Mouse (Mus musculus): Measurements from ENCODE around the gene Tssk1. TPM values are rescaled to one million over a fixed set of nuclear protein-coding genes. Genes with fewer than 3 reads are reported as not detected.

Gene Tssk1
- polyA plus RNA-seq, 1 experiment, result not detected

DNA sequence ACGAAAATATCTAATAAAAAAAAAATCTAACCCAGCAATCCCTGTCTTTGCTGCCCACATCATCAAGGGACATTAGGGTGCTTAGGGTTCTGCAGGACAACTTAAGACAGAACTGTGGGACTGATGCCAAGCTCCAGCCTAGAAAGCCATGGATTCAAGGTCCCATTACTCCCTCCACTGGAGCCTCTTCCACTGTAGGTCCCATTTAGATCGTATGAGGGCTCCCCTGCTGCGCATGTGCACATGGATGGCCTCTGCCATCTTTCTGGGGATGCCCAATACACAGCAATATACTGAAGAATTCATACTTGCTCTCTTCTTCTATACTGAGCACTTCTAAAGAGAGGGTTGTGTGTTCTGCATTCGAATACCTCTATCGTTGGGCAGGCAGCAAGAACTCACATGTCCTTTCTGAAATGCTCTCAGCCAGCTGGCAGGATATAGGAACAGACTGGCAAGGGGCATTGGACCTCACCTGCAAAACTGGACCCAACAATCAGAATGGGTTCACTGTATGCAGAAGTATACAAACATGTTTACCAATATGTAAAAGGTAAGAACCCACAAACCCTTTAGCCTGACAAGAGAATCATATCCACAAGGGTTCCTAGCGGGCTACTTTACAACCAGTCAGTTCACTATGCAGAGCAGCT is 4.2 kb upstream of the Tssk1 start:
- no peak for TF ChIP-seq POLR2A (IDR thresholded peaks at IDR 0.05; ENCODE audit: borderline replicate concordance, control insufficient read depth, low read depth, low read length)
- no peak for TF ChIP-seq CTCF (IDR thresholded peaks at IDR 0.05; ENCODE audit: control insufficient read depth, insufficient read depth, low read length)
- peaks cover 2% of the 10 kb centered on the region; the same call in 1 of the 2 replicates for H3K4me1 ChIP-seq (ENCODE audit: control insufficient read depth, insufficient read depth, low read length)
- 80% methylated on average over 6 of the region's 6 CpGs for WGBS
- H3K27ac ChIP-seq (ENCODE audit: control insufficient read depth, insufficient read depth, low read depth, low read length, poor library complexity), result no peak overlapping the region
- H3K4me3 ChIP-seq (replicated peaks; ENCODE audit: control insufficient read depth, low read depth, low read length), result no peak overlapping the region

DNA sequence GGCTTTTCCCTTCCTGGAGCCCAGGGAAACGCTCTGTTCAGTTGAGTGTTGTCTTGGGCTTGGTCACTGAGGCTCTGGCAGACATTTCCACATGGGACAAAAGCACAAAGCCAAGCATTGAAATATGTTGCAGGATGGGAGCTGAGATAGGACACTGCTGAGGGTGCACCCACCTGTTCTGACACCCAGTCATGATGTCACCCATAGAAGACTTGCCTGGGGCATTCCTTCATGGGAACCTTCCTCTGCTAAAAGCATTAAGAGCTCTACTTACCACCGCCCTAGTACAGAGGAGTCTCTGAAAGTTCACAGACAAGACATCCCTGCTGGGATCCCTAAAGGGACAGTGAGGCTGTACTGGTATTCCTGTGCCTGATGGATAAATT is 3.7 kb upstream of the Tssk1 start:
- peaks cover 2% of the 10 kb centered on the region; the same call in 1 of the 2 replicates for H3K4me1 ChIP-seq (ENCODE audit: control insufficient read depth, insufficient read depth, low read length)
- TF ChIP-seq CTCF (IDR thresholded peaks at IDR 0.05; ENCODE audit: control insufficient read depth, insufficient read depth, low read length), result no peak
- no peak for TF ChIP-seq POLR2A (IDR thresholded peaks at IDR 0.05; ENCODE audit: borderline replicate concordance, control insufficient read depth, low read depth, low read length)
- WGBS, result 81% methylated on average over 2 of the region's 2 CpGs
- H3K4me3 ChIP-seq (replicated peaks; ENCODE audit: control insufficient read depth, low read depth, low read length), result peak overlapping the region; percentile 25
- H3K27ac ChIP-seq (ENCODE audit: control insufficient read depth, insufficient read depth, low read depth, low read length, poor library complexity), result no peak overlapping the region

DNA sequence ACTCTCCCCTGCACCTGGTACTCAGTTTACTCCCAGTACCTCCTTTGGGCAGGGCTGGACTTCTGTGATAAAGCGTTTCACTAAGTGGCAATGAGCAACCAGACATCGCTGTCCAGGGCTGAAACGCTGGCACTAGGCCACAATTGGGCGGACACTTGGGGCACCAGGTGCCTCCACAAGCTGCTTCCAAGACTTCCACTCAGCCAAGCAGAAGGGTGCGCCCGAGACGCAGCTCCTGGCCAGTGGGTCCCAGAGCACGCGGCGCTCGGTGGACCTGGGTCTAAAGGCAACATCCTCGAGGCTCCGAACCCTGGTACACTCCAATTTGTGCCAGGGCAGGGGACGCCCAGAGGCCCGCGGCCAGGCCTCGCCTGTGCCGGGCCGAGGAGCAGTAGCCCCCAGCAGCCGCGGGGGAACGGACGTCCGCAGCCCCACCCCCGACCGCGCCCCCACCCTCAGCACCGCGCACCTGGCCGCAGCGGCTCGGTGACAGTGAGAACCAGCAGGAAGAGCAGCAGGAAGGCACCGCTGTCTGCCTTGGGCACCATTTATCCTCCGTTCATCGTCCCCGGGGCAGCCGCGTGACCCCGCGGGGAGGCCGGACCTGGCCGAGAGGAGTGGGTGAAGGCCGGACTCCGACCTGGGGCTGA is 3.0 kb upstream of the Tssk1 start:
- H3K4me3 ChIP-seq (replicated peaks; ENCODE audit: control insufficient read depth, low read depth, low read length), result peak overlapping the region; percentile 94
- H3K27ac ChIP-seq (ENCODE audit: control insufficient read depth, insufficient read depth, low read depth, low read length, poor library complexity), result peak overlapping the region; percentile 92
- WGBS, result under 1% methylated on average over 44 of the region's 44 CpGs
- H3K4me1 ChIP-seq (ENCODE audit: control insufficient read depth, insufficient read depth, low read length), result peaks cover 2% of the 10 kb centered on the region; the same call in 1 of the 2 replicates
- no peak for TF ChIP-seq CTCF (IDR thresholded peaks at IDR 0.05; ENCODE audit: control insufficient read depth, insufficient read depth, low read length)

DNA sequence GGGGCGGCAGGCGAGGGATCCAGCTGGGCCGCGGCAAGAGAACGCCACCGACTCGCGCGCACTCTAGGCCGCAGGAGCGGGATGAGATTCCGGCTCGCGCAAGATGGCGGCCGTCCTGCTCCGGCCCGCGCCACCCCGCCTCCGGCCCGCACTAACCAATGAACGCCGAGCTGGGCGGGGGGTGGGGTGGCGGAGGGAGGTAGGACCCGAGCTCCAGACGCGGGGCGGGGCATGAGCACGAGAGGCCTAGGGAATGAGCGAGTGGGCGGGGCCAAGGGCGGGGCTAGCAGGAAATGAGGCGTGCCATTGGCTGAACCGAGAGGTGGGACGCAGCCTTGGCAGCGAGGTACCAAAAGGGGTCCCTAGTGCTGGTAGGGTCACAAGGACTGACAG is 2.5 kb upstream of the Tssk1 start, which contains the start of gene Gm20518:
Gene Gm20518 (minus strand): TSS at position 105 of the 393 bp plus-strand sequence.
- TF ChIP-seq POLR2A (IDR thresholded peaks at IDR 0.05; ENCODE audit: borderline replicate concordance, control insufficient read depth, low read depth, low read length), result peak; percentile 86
- TF ChIP-seq CTCF (IDR thresholded peaks at IDR 0.05; ENCODE audit: control insufficient read depth, insufficient read depth, low read length), result no peak
- H3K27ac ChIP-seq (ENCODE audit: control insufficient read depth, insufficient read depth, low read depth, low read length, poor library complexity), result peak within 1 kb of the TSS; percentile 92
- WGBS, result under 1% methylated on average over 38 of the region's 38 CpGs
- peak within 1 kb of the TSS; percentile 94 for H3K4me3 ChIP-seq (replicated peaks; ENCODE audit: control insufficient read depth, low read depth, low read length)
- H3K4me1 ChIP-seq (ENCODE audit: control insufficient read depth, insufficient read depth, low read length), result peaks cover 2% of the 10 kb centered on the region; the same call in 1 of the 2 replicates

- WGBS, result 27% methylated on average over 3 of the region's 3 CpGs
- Histone ChIP-seq H3K27ac (ENCODE audit: control insufficient read depth, insufficient read depth, low read depth, low read length, poor library complexity) (no peak overlapping the region), H3K4me3 (replicated peaks; ENCODE audit: control insufficient read depth, low read depth, low read length) (no peak overlapping the region), H3K4me1 (ENCODE audit: control insufficient read depth, insufficient read depth, low read length) (peaks cover 2% of the 10 kb centered on the region; the same call in 1 of the 2 replicates)
- TF ChIP-seq CTCF (IDR thresholded peaks at IDR 0.05; ENCODE audit: control insufficient read depth, insufficient read depth, low read length) (no peak), POLR2A (IDR thresholded peaks at IDR 0.05; ENCODE audit: borderline replicate concordance, control insufficient read depth, low read depth, low read length) (no peak)
Measured at GRCm38 (mm10) chr16:17892606-17893005, 1.4 kb upstream of the Tssk1 start.

- Histone ChIP-seq H3K27ac (ENCODE audit: control insufficient read depth, insufficient read depth, low read depth, low read length, poor library complexity) (no peak overlapping the region), H3K4me3 (replicated peaks; ENCODE audit: control insufficient read depth, low read depth, low read length) (no peak overlapping the region), H3K4me1 (ENCODE audit: control insufficient read depth, insufficient read depth, low read length) (no peaks in the 10 kb centered on the region)
- no peak for TF ChIP-seq CTCF (IDR thresholded peaks at IDR 0.05; ENCODE audit: control insufficient read depth, insufficient read depth, low read length)
- no peak for TF ChIP-seq POLR2A (IDR thresholded peaks at IDR 0.05; ENCODE audit: borderline replicate concordance, control insufficient read depth, low read depth, low read length)
Measured at GRCm38 (mm10) chr16:17896091-17896490, 2.1 kb downstream of the Tssk1 start.

DNA sequence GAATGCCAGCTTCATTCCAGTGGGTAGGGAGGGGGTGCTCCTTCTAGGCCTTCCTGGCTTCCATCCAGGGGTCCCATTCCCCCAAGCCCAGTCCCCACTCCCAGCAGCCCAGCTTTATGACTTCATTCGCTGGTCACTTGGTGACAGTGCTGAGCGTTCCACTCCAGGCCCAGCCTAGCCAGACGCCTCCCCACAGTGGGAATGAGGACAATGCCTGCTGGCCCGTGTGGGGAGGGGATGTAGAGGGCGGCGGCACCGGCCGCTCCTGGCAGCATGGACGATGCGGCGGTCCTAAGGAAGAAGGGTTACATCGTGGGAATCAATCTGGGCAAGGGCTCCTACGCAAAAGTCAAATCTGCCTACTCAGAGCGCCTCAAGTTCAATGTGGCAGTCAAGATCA is 4.4 kb downstream of the Tssk1 start, which contains the start of the genes Dgcr2 and Tssk2:
Gene Dgcr2 (minus strand): TSS at position 101 of the 400 bp plus-strand sequence.
Gene Tssk2 (plus strand): TSS at position 176 of the 400 bp plus-strand sequence.
- WGBS, result 92% methylated on average over 14 of the region's 14 CpGs
- no peak for TF ChIP-seq POLR2A (IDR thresholded peaks at IDR 0.05; ENCODE audit: borderline replicate concordance, control insufficient read depth, low read depth, low read length)
- TF ChIP-seq CTCF (IDR thresholded peaks at IDR 0.05; ENCODE audit: control insufficient read depth, insufficient read depth, low read length), result no peak
- Histone ChIP-seq H3K4me1 (ENCODE audit: control insufficient read depth, insufficient read depth, low read length) (no peaks in the 10 kb centered on the region), H3K27ac (ENCODE audit: control insufficient read depth, insufficient read depth, low read depth, low read length, poor library complexity) (no peak within 1 kb of the TSS), H3K4me3 (replicated peaks; ENCODE audit: control insufficient read depth, low read depth, low read length) (no peak within 1 kb of the TSS)

GRCm38 (mm10) chr16:17911052-17911595 is 17.1 kb downstream of the Tssk1 start, which contains the start of gene Ess2:
TSS of gene Ess2 (minus strand) at chr16:17911348.
- H3K4me3 ChIP-seq (replicated peaks; ENCODE audit: control insufficient read depth, low read depth, low read length), result peak within 1 kb of the TSS; percentile 89
- peaks cover 4% of the 10 kb centered on the region; the same call in 1 of the 2 replicates for H3K4me1 ChIP-seq (ENCODE audit: control insufficient read depth, insufficient read depth, low read length)
- peak within 1 kb of the TSS; percentile 71; the same call in 1 of the 2 replicates for H3K27ac ChIP-seq (ENCODE audit: control insufficient read depth, insufficient read depth, low read depth, low read length, poor library complexity)
- TF ChIP-seq POLR2A (IDR thresholded peaks at IDR 0.05; ENCODE audit: borderline replicate concordance, control insufficient read depth, low read depth, low read length) (peak; percentile 69; the same call in 1 of the 2 replicates), CTCF (IDR thresholded peaks at IDR 0.05; ENCODE audit: control insufficient read depth, insufficient read depth, low read length) (peak; percentile 71)
- WGBS, result under 1% methylated on average over 35 of the region's 35 CpGs

Measured in bone marrow, adult 2 months (tissue).